Mouse (Mus musculus) embryonic facial prominence, embryonic 14.5 days (tissue): Measurements from ENCODE around the gene Klf3. TPM values are rescaled to one million over a fixed set of nuclear protein-coding genes. Genes with fewer than 3 reads are reported as not detected.

Experiments
- ATAC-seq: fragments of 200-750 bp; cut with Nextera tagmentation; 2 replicates; pipeline ENCODE4 v1.8.0; 2017; ENCODE audit warnings: low read depth, moderate number of reproducible peaks, moderate TSS enrichment
- DNase-seq: peaks from one replicate; pipeline ENCODE4 v3.0.0-alpha.2; 2015; ENCODE audit warnings: low spot score
- H3K27ac ChIP-seq: fragments of 300-500 bp; sonication (generic); replicated peaks from 2 replicates; pipeline ENCODE4 v1.5.1; 2014; ENCODE audit warnings: low read depth, mild to moderate bottlenecking, low read length, moderate library complexity
- H3K27me3 ChIP-seq: fragments of 300-500 bp; sonication (generic); replicated peaks from 2 replicates; pipeline ENCODE4 v1.6.1; 2014; ENCODE audit warnings: low read length; ENCODE audit not compliant: control insufficient read depth, insufficient read depth
- H3K36me3 ChIP-seq: fragments of 300-500 bp; sonication (generic); 2 replicates; pipeline ENCODE4 v1.6.1; 2014; ENCODE audit warnings: low read length, mixed read lengths; ENCODE audit not compliant: control insufficient read depth, insufficient read depth
- H3K4me1 ChIP-seq: fragments of 300-500 bp; sonication (generic); 2 replicates; pipeline ENCODE4 v1.6.1; 2014; ENCODE audit warnings: antibody characterized with exemption, low read length; ENCODE audit not compliant: control insufficient read depth, insufficient read depth
- H3K4me2 ChIP-seq: fragments of 300-500 bp; sonication (generic); 2 replicates; pipeline ENCODE4 v1.6.1; 2014; ENCODE audit warnings: low read depth, mild to moderate bottlenecking, low read length, moderate library complexity, mixed read lengths
- H3K4me3 ChIP-seq: fragments of 300-500 bp; sonication (generic); 2 replicates; pipeline ENCODE4 v1.5.1; 2014; ENCODE audit warnings: low read depth, mild to moderate bottlenecking, low read length
- H3K9ac ChIP-seq: fragments of 300-500 bp; sonication (generic); 2 replicates; pipeline ENCODE4 v1.6.1; 2014; ENCODE audit warnings: low read depth, mild to moderate bottlenecking, low read length, moderate library complexity, mixed read lengths
- H3K9me3 ChIP-seq: fragments of 300-500 bp; sonication (generic); 2 replicates; pipeline ENCODE4 v1.6.1; 2016; ENCODE audit warnings: low read length; ENCODE audit not compliant: control insufficient read depth
- WGBS: fragments of 180-500 bp; shearing (Covaris S2); extraction: QIAGEN DNeasy Blood & Tissue Kit; methylation state at CpG from one replicate; pipeline ENCODE4 v1.1.7; 2014; 5-methylcytosine and 5-hydroxymethylcytosine counted together
- polyA plus RNA-seq: library from polyadenylated mRNA; unstranded; fragments of >200 nt; fragmentation: Nextera tagmentation; extraction: Ambion mirVana; gene quantifications from 2 replicates; pipeline ENCODE4 v1.2.1, GENCODE M21; 2014

The Klf3 gene
- polyA plus RNA-seq, 1 experiment from 2014 or later: 65.5 TPM

- Histone ChIP-seq H3K9me3 (no peaks in the 10 kb centered on the region), H3K27ac (peak overlapping the region; percentile 85), H3K27me3 (no peaks in the 10 kb centered on the region), H3K4me2 (peak overlapping the region; percentile 41), H3K9ac (peak overlapping the region; percentile 43), H3K4me1 (peaks cover 63% of the 10 kb centered on the region), H3K36me3 (peaks cover 19% of the 10 kb centered on the region), H3K4me3 (peak overlapping the region; percentile 13)
- peak; percentile 77 for DNase-seq
- WGBS: 14% methylated on average over 22 of the region's 22 CpGs
- peak; percentile 4; the same call in 1 of the 2 replicates for ATAC-seq
These were observed 9.2 kb downstream of the Klf3 start for GRCm38 (mm10) chr5:64812124-64812982.

- H3K4me2 ChIP-seq: peak overlapping the region; percentile 41
- peaks cover 57% of the 10 kb centered on the region for H3K4me1 ChIP-seq
- peak overlapping the region; percentile 85 for H3K27ac ChIP-seq
- H3K36me3 ChIP-seq: peaks cover 22% of the 10 kb centered on the region
- no peak for DNase-seq
- no peaks in the 10 kb centered on the region for H3K9me3 ChIP-seq
- peak overlapping the region; percentile 13; the same call in 1 of the 2 replicates for H3K4me3 ChIP-seq
- ATAC-seq: no peak
- no peaks in the 10 kb centered on the region for H3K27me3 ChIP-seq
- WGBS: 13% methylated on average over 4 of the region's 4 CpGs
- H3K9ac ChIP-seq: peak overlapping the region; percentile 43; the same call in 1 of the 2 replicates
These were observed 9.8 kb downstream of the Klf3 start for GRCm38 (mm10) chr5:64812983-64813304.

GRCm38 (mm10) chr5:64813361-64813760 is 10.2 kb downstream of the Klf3 start:
- H3K27me3 ChIP-seq: no peaks in the 10 kb centered on the region
- WGBS: 5% methylated on average over 9 of the region's 9 CpGs
- peaks cover 53% of the 10 kb centered on the region for H3K4me1 ChIP-seq
- peak overlapping the region; percentile 85; the same call in 1 of the 2 replicates for H3K27ac ChIP-seq
- H3K9me3 ChIP-seq: no peaks in the 10 kb centered on the region
- peaks cover 27% of the 10 kb centered on the region for H3K36me3 ChIP-seq
- no peak overlapping the region for H3K9ac ChIP-seq
- DNase-seq (peak; percentile 98), ATAC-seq (no peak)
- H3K4me2 ChIP-seq: peak overlapping the region; percentile 41
- H3K4me3 ChIP-seq: no peak overlapping the region

GRCm38 (mm10) chr5:64814416-64814815 is 11.2 kb downstream of the Klf3 start:
- peaks cover 49% of the 10 kb centered on the region for H3K4me1 ChIP-seq
- H3K9ac ChIP-seq: no peak overlapping the region
- H3K4me3 ChIP-seq: no peak overlapping the region
- DNase-seq (no peak), ATAC-seq (no peak)
- no peak overlapping the region for H3K27ac ChIP-seq
- no peaks in the 10 kb centered on the region for H3K9me3 ChIP-seq
- no peak overlapping the region for H3K4me2 ChIP-seq
- no peaks in the 10 kb centered on the region for H3K27me3 ChIP-seq
- H3K36me3 ChIP-seq: peaks cover 26% of the 10 kb centered on the region
- WGBS: 75% methylated on average over 7 of the region's 7 CpGs

GRCm38 (mm10) chr5:64815631-64816030 is 12.4 kb downstream of the Klf3 start:
- DNase-seq: no peak
- Histone ChIP-seq H3K4me2 (no peak overlapping the region), H3K27ac (no peak overlapping the region), H3K9me3 (no peaks in the 10 kb centered on the region), H3K4me1 (peaks cover 39% of the 10 kb centered on the region), H3K27me3 (no peaks in the 10 kb centered on the region), H3K9ac (no peak overlapping the region), H3K36me3 (peaks cover 29% of the 10 kb centered on the region), H3K4me3 (no peak overlapping the region)
- WGBS: 85% methylated on average over 8 of the region's 8 CpGs
- ATAC-seq: no peak

GRCm38 (mm10) chr5:64816290-64816973 is 13.2 kb downstream of the Klf3 start:
- Histone ChIP-seq H3K27ac (peak overlapping the region; percentile 31), H3K4me2 (no peak overlapping the region), H3K36me3 (peaks cover 35% of the 10 kb centered on the region), H3K27me3 (no peaks in the 10 kb centered on the region), H3K4me3 (no peak overlapping the region), H3K4me1 (peaks cover 31% of the 10 kb centered on the region), H3K9ac (no peak overlapping the region), H3K9me3 (no peaks in the 10 kb centered on the region)
- 58% methylated on average over 15 of the region's 15 CpGs for WGBS
- DNase-seq (no peak), ATAC-seq (no peak)

GRCm38 (mm10) chr5:64816974-64817296 is 13.7 kb downstream of the Klf3 start:
- Histone ChIP-seq H3K4me2 (no peak overlapping the region), H3K27ac (peak overlapping the region; percentile 31; the same call in 1 of the 2 replicates), H3K9ac (no peak overlapping the region), H3K36me3 (peaks cover 40% of the 10 kb centered on the region), H3K27me3 (no peaks in the 10 kb centered on the region), H3K4me3 (no peak overlapping the region), H3K9me3 (no peaks in the 10 kb centered on the region), H3K4me1 (peaks cover 26% of the 10 kb centered on the region)
- DNase-seq: peak; percentile 72
- peak; percentile 22 for ATAC-seq
- 61% methylated on average over 8 of the region's 8 CpGs for WGBS

GRCm38 (mm10) chr5:64819390-64819789 is 16.2 kb downstream of the Klf3 start:
- peaks cover 65% of the 10 kb centered on the region for H3K36me3 ChIP-seq
- H3K27me3 ChIP-seq: no peaks in the 10 kb centered on the region
- no peak for DNase-seq
- 81% methylated on average over 6 of the region's 6 CpGs for WGBS
- no peaks in the 10 kb centered on the region for H3K9me3 ChIP-seq
- H3K9ac ChIP-seq: no peak overlapping the region
- no peak overlapping the region for H3K27ac ChIP-seq
- H3K4me3 ChIP-seq: no peak overlapping the region
- ATAC-seq: no peak
- no peak overlapping the region for H3K4me2 ChIP-seq
- peaks cover 13% of the 10 kb centered on the region for H3K4me1 ChIP-seq
